Mouse (Mus musculus) heart, embryonic 13.5 days (tissue): ENCODE measurements around the gene Rabgef1. TPM values are rescaled to one million over a fixed set of nuclear protein-coding genes. Genes with fewer than 3 reads are reported as not detected.

ENCODE experiments used
- ATAC-seq: fragments of 200-750 bp; cut with Nextera tagmentation; 2 replicates; pipeline ENCODE4 v1.8.0; 2017; ENCODE audit warnings: moderate TSS enrichment; ENCODE audit not compliant: insufficient number of reproducible peaks, low FRiP score, low TSS enrichment; ENCODE audit errors: extremely low read depth
- H3K27ac ChIP-seq: fragments of 300-500 bp; sonication (generic); replicated peaks from 2 replicates; pipeline ENCODE4 v1.5.1; 2015; ENCODE audit warnings: moderate library complexity, mild to moderate bottlenecking, inconsistent platforms
- H3K27me3 ChIP-seq: fragments of 300-500 bp; sonication (generic); replicated peaks from 2 replicates; pipeline ENCODE4 v1.6.1; 2015; ENCODE audit warnings: mild to moderate bottlenecking, inconsistent platforms
- H3K36me3 ChIP-seq: fragments of 300-500 bp; sonication (generic); 2 replicates; pipeline ENCODE4 v1.6.1; 2015; ENCODE audit warnings: mild to moderate bottlenecking, inconsistent platforms
- H3K4me1 ChIP-seq: fragments of 300-500 bp; sonication (generic); 2 replicates; pipeline ENCODE4 v1.6.1; 2015; ENCODE audit warnings: inconsistent platforms
- H3K4me2 ChIP-seq: fragments of 300-500 bp; sonication (generic); 2 replicates; pipeline ENCODE4 v1.6.1; 2015; ENCODE audit warnings: inconsistent platforms, mild to moderate bottlenecking, moderate library complexity
- H3K4me3 ChIP-seq: fragments of 300-500 bp; sonication (generic); 2 replicates; pipeline ENCODE4 v1.5.1; 2015; ENCODE audit warnings: moderate library complexity, mild to moderate bottlenecking, inconsistent platforms
- H3K9ac ChIP-seq: fragments of 300-500 bp; sonication (generic); 2 replicates; pipeline ENCODE4 v1.6.1; 2015; ENCODE audit warnings: inconsistent platforms, mild to moderate bottlenecking, moderate library complexity
- H3K9me3 ChIP-seq: fragments of 300-500 bp; sonication (generic); 2 replicates; pipeline ENCODE4 v1.6.1; 2016; ENCODE audit warnings: inconsistent platforms
- WGBS: fragments of 180-500 bp; shearing (Covaris S2); methylation state at CpG from one replicate; pipeline ENCODE4 v1.1.7; 2015; ENCODE audit warnings: mixed read lengths; 5-methylcytosine and 5-hydroxymethylcytosine counted together
- polyA plus RNA-seq: library from polyadenylated mRNA; unstranded; fragments of >200 nt; fragmentation: Nextera tagmentation; extraction: Ambion mirVana; gene quantifications from 2 replicates; pipeline ENCODE4 v1.2.1, GENCODE M21; 2015

Gene Rabgef1
- polyA plus RNA-seq, 1 experiment from 2014 or later: 18.3 TPM

DNA sequence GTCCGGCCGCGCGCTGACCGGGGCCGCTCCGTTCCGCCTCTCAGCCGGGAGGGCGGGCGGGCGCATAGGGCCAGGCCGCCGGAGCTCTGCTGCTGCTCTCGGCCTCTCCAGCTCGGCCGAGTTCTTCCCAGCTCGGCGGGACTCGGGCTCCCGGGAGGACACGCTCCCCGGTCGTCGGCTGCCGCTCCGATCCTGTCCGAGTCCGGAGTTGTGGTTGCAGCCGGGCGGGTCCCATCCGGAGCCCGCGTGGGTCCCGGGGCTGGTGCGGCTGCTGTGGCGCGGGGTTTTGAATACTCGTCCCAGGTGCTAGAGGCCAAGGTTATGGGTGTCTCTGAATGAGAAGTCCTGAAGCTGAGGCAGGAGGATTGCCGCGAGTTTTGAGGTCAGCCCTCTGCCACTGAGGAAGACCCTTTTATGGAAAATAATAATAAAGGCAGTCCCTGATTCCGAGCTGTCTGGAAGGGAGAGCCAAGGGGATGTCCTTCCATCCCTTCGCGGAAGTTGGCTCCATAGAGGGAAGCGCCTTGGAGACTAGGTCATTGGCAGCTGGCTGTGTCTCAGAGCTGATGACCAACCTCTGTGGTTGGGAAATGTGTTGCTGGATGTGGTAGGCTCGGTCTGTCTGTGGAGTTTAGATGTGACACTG is 481 bp downstream of the Rabgef1 start:
- H3K4me3 ChIP-seq: peak overlapping the region; percentile 90
- WGBS: under 1% methylated on average over 39 of the region's 46 CpGs

DNA sequence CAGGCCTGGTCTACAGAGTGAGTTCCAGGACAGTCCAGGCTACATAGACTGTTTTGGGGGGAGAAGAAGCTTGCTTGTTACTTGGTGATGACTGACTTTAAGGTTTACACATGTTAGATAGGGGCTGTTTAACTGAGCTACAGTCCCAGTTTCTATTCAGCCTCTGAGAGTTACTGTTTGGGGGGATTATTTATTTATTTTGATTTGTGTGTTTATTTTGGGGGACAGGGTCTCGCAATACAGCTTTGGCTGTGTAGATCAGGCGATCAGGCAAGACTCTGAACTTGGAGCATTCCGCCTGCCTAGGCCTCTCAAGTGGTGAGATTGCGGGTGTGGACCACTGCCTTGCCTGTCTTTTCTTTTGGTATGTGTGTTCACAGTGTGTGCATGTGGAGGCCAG is 1.4 kb downstream of the Rabgef1 start:
- H3K27ac ChIP-seq: no peak overlapping the region
- peak overlapping the region; percentile 95 for H3K9ac ChIP-seq
- H3K9me3 ChIP-seq: no peaks in the 10 kb centered on the region
- H3K4me1 ChIP-seq: peaks cover 47% of the 10 kb centered on the region
- H3K36me3 ChIP-seq: no peaks in the 10 kb centered on the region
- WGBS: 71% methylated on average over 4 of the region's 4 CpGs
- no peaks in the 10 kb centered on the region for H3K27me3 ChIP-seq
- H3K4me3 ChIP-seq: peak overlapping the region; percentile 90
- no peak for ATAC-seq
- peak overlapping the region; percentile 74 for H3K4me2 ChIP-seq

More for the DNA sequence above, 481 bp downstream of the Rabgef1 start:
- Histone ChIP-seq H3K27me3 (no peaks in the 10 kb centered on the region), H3K36me3 (no peaks in the 10 kb centered on the region), H3K9ac (peak overlapping the region; percentile 95), H3K9me3 (no peaks in the 10 kb centered on the region), H3K4me1 (peaks cover 43% of the 10 kb centered on the region), H3K27ac (peak overlapping the region; percentile 97), H3K4me2 (peak overlapping the region; percentile 74)
- ATAC-seq: no peak

- WGBS: 55% methylated on average over 4 of the region's 4 CpGs
- Histone ChIP-seq H3K9ac (no peak overlapping the region), H3K27ac (no peak overlapping the region), H3K4me3 (no peak overlapping the region), H3K4me1 (peaks cover 45% of the 10 kb centered on the region), H3K9me3 (no peaks in the 10 kb centered on the region), H3K27me3 (no peaks in the 10 kb centered on the region), H3K4me2 (no peak overlapping the region), H3K36me3 (no peaks in the 10 kb centered on the region)
- ATAC-seq: no peak
These were observed 6.3 kb downstream of the Rabgef1 start for GRCm38 (mm10) chr5:130177871-130178270.

- H3K9ac ChIP-seq: no peak overlapping the region
- no peak overlapping the region for H3K4me2 ChIP-seq
- no peak overlapping the region for H3K4me3 ChIP-seq
- ATAC-seq: no peak
- WGBS: 60% methylated on average over 7 of the region's 7 CpGs
- H3K27ac ChIP-seq: no peak overlapping the region
- H3K4me1 ChIP-seq: peaks cover 40% of the 10 kb centered on the region
- H3K36me3 ChIP-seq: no peaks in the 10 kb centered on the region
- no peaks in the 10 kb centered on the region for H3K9me3 ChIP-seq
- H3K27me3 ChIP-seq: no peaks in the 10 kb centered on the region
These were observed 8.8 kb downstream of the Rabgef1 start for GRCm38 (mm10) chr5:130180362-130180761.

GRCm38 (mm10) chr5:130181740-130182540 is 10.3 kb downstream of the Rabgef1 start:
- H3K9ac ChIP-seq: no peak overlapping the region
- ATAC-seq: no peak
- peaks cover 48% of the 10 kb centered on the region for H3K4me1 ChIP-seq
- 75% methylated on average over 6 of the region's 6 CpGs for WGBS
- no peak overlapping the region for H3K4me2 ChIP-seq
- H3K27ac ChIP-seq: no peak overlapping the region
- no peaks in the 10 kb centered on the region for H3K9me3 ChIP-seq
- no peaks in the 10 kb centered on the region for H3K36me3 ChIP-seq
- no peaks in the 10 kb centered on the region for H3K27me3 ChIP-seq
- no peak overlapping the region for H3K4me3 ChIP-seq

- Histone ChIP-seq H3K4me3 (no peak overlapping the region), H3K27ac (no peak overlapping the region), H3K36me3 (peaks cover 2% of the 10 kb centered on the region), H3K9ac (no peak overlapping the region), H3K9me3 (no peaks in the 10 kb centered on the region), H3K4me2 (no peak overlapping the region), H3K4me1 (peaks cover 48% of the 10 kb centered on the region), H3K27me3 (no peaks in the 10 kb centered on the region)
- ATAC-seq: no peak
- WGBS: 89% methylated on average over 3 of the region's 3 CpGs
These were observed 10.9 kb downstream of the Rabgef1 start for GRCm38 (mm10) chr5:130182541-130182821.

DNA sequence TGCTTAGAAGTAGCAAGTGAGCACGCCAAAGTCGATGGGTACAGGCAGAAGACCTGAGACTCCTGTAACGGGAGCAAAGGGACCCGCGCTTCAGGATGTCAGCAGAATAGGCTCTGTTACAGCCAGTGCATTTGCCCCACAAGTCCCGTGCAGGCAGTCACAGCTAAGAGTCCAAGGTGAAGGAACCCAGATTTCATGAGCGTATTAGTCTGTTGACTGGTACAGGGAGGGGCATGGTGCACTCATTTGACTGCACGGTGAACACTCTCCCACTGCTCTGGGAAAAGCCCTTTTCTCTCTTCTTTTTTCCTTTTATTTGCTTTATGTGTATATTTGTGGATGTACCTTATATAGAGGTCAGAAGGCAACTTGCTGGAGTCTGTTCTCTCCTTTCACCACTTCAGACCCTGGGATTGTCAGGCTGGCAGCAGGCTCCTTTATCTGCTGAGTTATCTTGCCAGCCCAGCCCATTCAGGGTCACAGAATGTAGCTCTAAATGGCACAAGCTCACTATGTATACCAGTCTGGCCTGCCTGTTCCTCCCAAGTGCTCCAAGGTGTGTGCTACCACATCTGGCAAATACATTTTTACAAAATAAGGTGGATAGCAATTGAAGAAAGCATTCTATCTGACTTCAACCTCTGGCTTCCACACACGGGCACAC is 12.7 kb downstream of the Rabgef1 start:
- Histone ChIP-seq H3K4me3 (no peak overlapping the region), H3K9ac (0 out of 2 replicates have a peak overlapping the region, but pooled peaks have one; percentile 6), H3K4me1 (peaks cover 39% of the 10 kb centered on the region), H3K9me3 (no peaks in the 10 kb centered on the region), H3K27me3 (no peaks in the 10 kb centered on the region), H3K4me2 (no peak overlapping the region), H3K36me3 (peaks cover 21% of the 10 kb centered on the region), H3K27ac (0 out of 2 replicates have a peak overlapping the region, but pooled peaks have one; percentile 20)
- ATAC-seq: no peak
- WGBS: 79% methylated on average over 9 of the region's 9 CpGs

DNA sequence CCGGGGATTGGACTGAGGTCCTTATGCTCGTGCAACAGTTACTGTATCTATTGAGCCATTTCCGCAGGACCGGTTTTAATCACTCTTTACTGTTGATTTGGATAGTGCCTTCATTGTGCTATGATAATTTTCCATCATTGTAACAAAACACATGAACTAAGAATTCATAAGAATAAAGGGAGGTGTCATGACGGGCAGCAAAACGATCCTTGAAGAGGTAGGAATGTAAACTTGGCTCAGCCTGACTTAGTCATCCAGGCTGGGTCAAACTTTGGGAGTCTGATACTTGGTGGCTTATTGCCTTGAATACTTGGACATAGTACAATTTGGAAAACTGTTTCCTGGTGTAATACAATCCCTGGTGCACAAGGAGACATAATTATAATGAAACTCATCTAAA is 13.7 kb downstream of the Rabgef1 start:
- WGBS: 81% methylated on average over 6 of the region's 6 CpGs
- Histone ChIP-seq H3K4me2 (no peak overlapping the region), H3K9ac (no peak overlapping the region), H3K4me3 (no peak overlapping the region), H3K27me3 (no peaks in the 10 kb centered on the region), H3K36me3 (peaks cover 31% of the 10 kb centered on the region), H3K27ac (no peak overlapping the region), H3K4me1 (peaks cover 36% of the 10 kb centered on the region), H3K9me3 (no peaks in the 10 kb centered on the region)
- no peak for ATAC-seq

DNA sequence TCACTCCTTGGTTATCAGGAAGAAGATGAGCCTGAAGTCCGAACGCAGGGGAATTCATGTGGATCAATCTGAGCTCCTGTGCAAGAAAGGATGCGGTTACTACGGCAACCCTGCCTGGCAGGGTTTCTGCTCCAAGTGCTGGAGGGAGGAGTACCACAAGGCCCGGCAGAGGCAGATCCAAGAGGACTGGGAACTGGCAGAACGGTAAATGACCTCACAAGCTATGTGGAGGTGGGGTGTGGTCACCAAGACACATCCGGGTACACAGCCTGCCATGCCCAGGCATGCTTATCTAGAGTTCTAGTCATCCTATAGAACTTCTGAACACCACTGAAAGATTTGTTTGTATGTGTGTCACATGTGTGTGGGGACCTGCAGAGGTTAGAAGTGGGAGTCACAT is 15.8 kb downstream of the Rabgef1 start:
- H3K4me1 ChIP-seq: peaks cover 35% of the 10 kb centered on the region
- no peak overlapping the region for H3K4me3 ChIP-seq
- H3K9me3 ChIP-seq: no peaks in the 10 kb centered on the region
- H3K9ac ChIP-seq: no peak overlapping the region
- ATAC-seq: no peak
- no peaks in the 10 kb centered on the region for H3K27me3 ChIP-seq
- peaks cover 51% of the 10 kb centered on the region for H3K36me3 ChIP-seq
- WGBS: 72% methylated on average over 7 of the region's 7 CpGs
- no peak overlapping the region for H3K27ac ChIP-seq
- H3K4me2 ChIP-seq: no peak overlapping the region

- no peaks in the 10 kb centered on the region for H3K27me3 ChIP-seq
- H3K36me3 ChIP-seq: peaks cover 79% of the 10 kb centered on the region
- no peak overlapping the region for H3K4me3 ChIP-seq
- WGBS: 90% methylated on average over 6 of the region's 6 CpGs
- H3K27ac ChIP-seq: no peak overlapping the region
- no peak overlapping the region for H3K9ac ChIP-seq
- no peak for ATAC-seq
- no peaks in the 10 kb centered on the region for H3K9me3 ChIP-seq
- H3K4me1 ChIP-seq: peaks cover 25% of the 10 kb centered on the region
- H3K4me2 ChIP-seq: no peak overlapping the region
These were observed 19.3 kb downstream of the Rabgef1 start for GRCm38 (mm10) chr5:130190909-130191308.

- no peak overlapping the region for H3K4me3 ChIP-seq
- H3K4me1 ChIP-seq: peaks cover 31% of the 10 kb centered on the region
- 48% methylated on average over 6 of the region's 6 CpGs for WGBS
- no peaks in the 10 kb centered on the region for H3K27me3 ChIP-seq
- H3K9me3 ChIP-seq: no peaks in the 10 kb centered on the region
- peak overlapping the region; percentile 61 for H3K27ac ChIP-seq
- peaks cover 80% of the 10 kb centered on the region for H3K36me3 ChIP-seq
- ATAC-seq: no peak
- H3K4me2 ChIP-seq: no peak overlapping the region
- H3K9ac ChIP-seq: 0 out of 2 replicates have a peak overlapping the region, but pooled peaks have one; percentile 2
These were observed 20.3 kb downstream of the Rabgef1 start for GRCm38 (mm10) chr5:130191865-130192264.
